Mouse (Mus musculus) c-Kit-positive CD71-negative TER-119-negative erythroid progenitor cells, embryonic 14.5 days (primary cell): ENCODE measurements around the gene Tnfrsf13c.

Experiments used
- DNase-seq: peaks from one replicate; pipeline ENCODE4 v3.0.0-alpha.2; 2013; ENCODE audit warnings: low read depth

Tnfrsf13c gene

GRCm38 (mm10) chr15:82207105-82207459 is 17.1 kb downstream of the Tnfrsf13c start:
- DNase-seq = no peak

GRCm38 (mm10) chr15:82206365-82207104 is 17.6 kb downstream of the Tnfrsf13c start:
- DNase-seq = no peak

GRCm38 (mm10) chr15:82204680-82205371 is 19.3 kb downstream of the Tnfrsf13c start:
- no peak for DNase-seq

GRCm38 (mm10) chr15:82203611-82204351 is 20.4 kb downstream of the Tnfrsf13c start:
- no peak for DNase-seq

GRCm38 (mm10) chr15:82203090-82203489 is 21.1 kb downstream of the Tnfrsf13c start:
- DNase-seq = no peak

- DNase-seq = no peak
Measured at GRCm38 (mm10) chr15:82202086-82202485, 22.1 kb downstream of the Tnfrsf13c start.

- DNase-seq = no peak
Measured at GRCm38 (mm10) chr15:82199546-82199945, 24.6 kb downstream of the Tnfrsf13c start.

GRCm38 (mm10) chr15:82198342-82198741 is 25.8 kb downstream of the Tnfrsf13c start:
- DNase-seq = no peak

GRCm38 (mm10) chr15:82197937-82198336 is 26.2 kb downstream of the Tnfrsf13c start:
- no peak for DNase-seq

- DNase-seq = no peak
Measured at GRCm38 (mm10) chr15:82197246-82197750, 26.9 kb downstream of the Tnfrsf13c start.

- no peak for DNase-seq
Measured at GRCm38 (mm10) chr15:82196300-82196699, 27.9 kb downstream of the Tnfrsf13c start.

- no peak for DNase-seq
Measured at GRCm38 (mm10) chr15:82192617-82193016, 31.6 kb downstream of the Tnfrsf13c start.

- no peak for DNase-seq
Measured at GRCm38 (mm10) chr15:82188481-82189240, 35.5 kb downstream of the Tnfrsf13c start.

- no peak for DNase-seq
Measured at GRCm38 (mm10) chr15:82187924-82188323, 36.2 kb downstream of the Tnfrsf13c start.

- DNase-seq = no peak
Measured at GRCm38 (mm10) chr15:82187401-82187800, 36.8 kb downstream of the Tnfrsf13c start.

- no peak for DNase-seq
Measured at GRCm38 (mm10) chr15:82186931-82187330, 37.2 kb downstream of the Tnfrsf13c start.

GRCm38 (mm10) chr15:82186131-82186530 is 38.0 kb downstream of the Tnfrsf13c start:
- no peak for DNase-seq

- no peak for DNase-seq
Measured at GRCm38 (mm10) chr15:82185062-82185783, 38.9 kb downstream of the Tnfrsf13c start.

GRCm38 (mm10) chr15:82184656-82185055 is 39.5 kb downstream of the Tnfrsf13c start:
- DNase-seq = no peak

GRCm38 (mm10) chr15:82184183-82184582 is 40.0 kb downstream of the Tnfrsf13c start:
- DNase-seq = no peak

GRCm38 (mm10) chr15:82183596-82183995 is 40.6 kb downstream of the Tnfrsf13c start:
- DNase-seq = no peak
